Mouse (Mus musculus): ENCODE measurements around the gene Lsm10. TPM values are rescaled to one million over a fixed set of nuclear protein-coding genes. Genes with fewer than 3 reads are reported as not detected.
"Not testable (repeated sequence)": the region's sequence is repeated elsewhere in the genome, so short reads cannot be mapped to it uniquely, and the experiment has no call there.

Lsm10 gene
- polyA plus RNA-seq, 1 experiment from 2014 or later = 55.9 TPM

GRCm38 (mm10) chr4:126095622-126096430 lies 597 bp upstream of the Lsm10 start:
- not testable (repeated sequence) for DNase-seq (ENCODE audit: low spot score)

DNA sequence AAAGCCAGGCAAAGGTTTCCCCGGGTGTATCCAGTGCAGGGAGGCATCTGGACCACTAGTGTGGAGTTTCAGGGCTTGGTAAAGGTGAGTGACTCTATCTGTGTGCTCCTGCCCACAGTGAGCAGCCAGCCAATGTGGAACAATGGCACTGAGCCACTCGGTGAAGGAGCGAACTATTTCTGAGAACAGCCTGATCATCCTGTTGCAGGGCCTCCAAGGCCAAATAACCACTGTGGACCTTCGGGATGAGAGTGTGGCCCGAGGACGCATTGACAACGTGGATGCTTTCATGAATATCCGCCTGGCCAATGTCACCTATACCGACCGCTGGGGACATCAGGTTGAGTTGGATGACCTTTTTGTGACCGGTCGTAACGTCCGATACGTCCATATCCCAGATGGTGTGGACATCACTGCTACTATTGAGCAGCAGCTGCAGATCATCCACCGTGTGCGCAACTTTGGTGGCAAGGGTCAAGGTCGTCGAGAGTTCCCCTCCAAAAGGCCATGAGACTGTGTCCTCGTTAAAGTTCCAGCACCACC lies 1.4 kb downstream of the Lsm10 start:
- DNase-seq (ENCODE audit: low spot score) = no peak

DNA sequence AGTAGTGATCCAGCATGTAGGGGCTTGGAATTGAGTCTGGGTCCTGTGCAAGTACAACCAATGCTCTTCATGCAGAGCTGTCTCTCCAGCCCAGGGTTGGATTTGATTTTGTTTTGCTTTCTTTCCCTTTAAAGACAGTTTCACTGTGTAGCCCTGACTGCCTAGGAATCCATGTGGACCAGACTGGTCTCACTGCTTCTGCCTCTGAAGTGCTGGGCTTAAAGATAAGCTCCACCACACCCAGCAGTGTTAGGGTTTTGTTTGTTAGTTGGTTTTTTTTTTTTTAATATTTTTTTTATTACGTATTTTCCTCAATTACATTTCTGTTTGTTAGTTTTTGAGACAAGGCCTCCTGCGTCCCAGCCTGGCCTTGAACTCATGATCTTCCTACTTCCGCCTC lies 2.9 kb downstream of the Lsm10 start:
- no peak for DNase-seq (ENCODE audit: low spot score)

DNA sequence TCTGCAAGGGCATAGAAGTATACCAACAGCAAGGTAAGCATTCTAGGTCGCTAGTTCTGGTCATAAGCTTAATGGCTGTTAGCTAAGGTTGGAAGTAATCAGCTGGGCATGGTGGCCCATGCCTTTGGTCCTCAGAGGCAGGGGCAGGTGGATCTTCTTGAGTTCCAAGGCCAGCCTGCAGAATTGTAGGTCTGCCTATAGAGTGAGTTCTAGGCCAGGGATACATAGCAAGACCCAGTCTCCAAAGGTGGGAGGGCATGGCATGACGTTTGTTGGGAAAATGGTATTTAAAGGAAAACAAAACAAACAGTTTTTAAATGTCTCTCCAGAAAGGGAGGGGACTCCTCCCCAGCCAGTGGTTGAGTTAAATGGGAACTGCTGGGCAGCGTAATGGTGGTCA lies 4.3 kb downstream of the Lsm10 start:
- DNase-seq (ENCODE audit: low spot score) = no peak

DNA sequence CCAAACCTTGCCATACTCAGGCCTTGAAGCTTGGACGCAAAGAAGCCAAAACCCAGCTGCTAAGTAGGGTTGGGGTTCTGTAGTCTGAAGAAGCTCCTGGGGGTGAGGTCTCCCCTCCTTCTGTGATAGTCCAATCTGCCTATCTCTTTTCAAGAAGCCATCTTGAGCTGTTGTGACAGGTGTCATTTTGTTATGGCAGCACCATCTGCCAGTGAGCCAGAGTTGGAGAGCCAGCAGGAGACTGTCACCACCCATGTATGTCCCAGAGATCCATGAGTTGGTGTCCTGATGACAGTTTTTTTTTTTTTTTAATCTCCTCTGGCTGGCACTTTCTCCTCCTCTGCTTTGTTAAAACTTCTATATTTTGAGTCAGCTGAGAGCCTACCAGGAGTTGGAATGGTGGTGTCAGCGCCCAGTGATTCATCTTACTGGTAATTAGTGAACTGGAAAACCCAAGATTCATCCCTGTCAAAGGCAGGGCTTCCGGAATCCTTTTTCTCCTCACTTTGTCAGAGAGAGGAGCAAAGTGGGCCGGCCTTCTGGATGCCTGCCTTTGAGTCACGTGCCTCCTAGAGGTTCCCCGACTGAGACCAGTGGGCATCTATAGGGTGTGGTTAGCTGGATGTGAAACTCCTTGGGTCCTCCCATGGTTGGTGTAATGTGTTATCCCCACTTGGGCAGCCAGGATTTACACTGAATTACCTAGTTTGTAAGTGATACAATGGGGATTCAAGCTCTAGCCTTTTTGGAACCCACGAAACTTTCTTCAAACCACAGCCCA lies 5.8 kb downstream of the Lsm10 start:
- no peak for DNase-seq (ENCODE audit: low spot score)

DNA sequence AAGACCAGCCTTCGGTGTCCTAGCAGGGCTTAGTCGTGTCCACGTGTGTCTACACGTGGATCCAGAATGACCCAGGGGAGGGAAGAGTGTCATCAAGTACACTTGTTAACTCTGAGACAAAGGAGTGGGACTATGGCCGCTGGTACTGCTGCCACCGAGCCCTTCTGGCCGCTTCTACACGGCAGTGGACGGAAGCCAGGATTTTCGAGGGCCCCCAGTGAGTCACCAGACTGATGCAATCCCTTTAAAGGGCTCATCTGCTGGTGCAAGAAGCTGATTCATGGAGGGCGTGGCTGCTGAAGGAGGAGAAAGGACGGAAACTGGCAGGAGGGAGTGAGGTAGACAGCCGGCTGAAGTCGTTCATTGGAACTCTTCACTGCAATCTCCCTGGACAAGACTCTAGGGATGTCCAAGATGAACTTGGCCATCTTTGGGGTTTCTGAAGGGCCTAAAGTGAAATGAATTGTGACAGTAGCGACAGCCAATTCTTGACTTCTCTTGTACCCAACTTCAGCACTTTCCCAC lies 6.7 kb downstream of the Lsm10 start:
- DNase-seq (ENCODE audit: low spot score) = peak; percentile 70

- peak; percentile 98 for DNase-seq (ENCODE audit: low spot score)
Measured at GRCm38 (mm10) chr4:126103590-126104068, 7.2 kb downstream of the Lsm10 start, which contains the start of gene Stk40. TSS of gene Stk40 (plus strand) at chr4:126103957.

DNA sequence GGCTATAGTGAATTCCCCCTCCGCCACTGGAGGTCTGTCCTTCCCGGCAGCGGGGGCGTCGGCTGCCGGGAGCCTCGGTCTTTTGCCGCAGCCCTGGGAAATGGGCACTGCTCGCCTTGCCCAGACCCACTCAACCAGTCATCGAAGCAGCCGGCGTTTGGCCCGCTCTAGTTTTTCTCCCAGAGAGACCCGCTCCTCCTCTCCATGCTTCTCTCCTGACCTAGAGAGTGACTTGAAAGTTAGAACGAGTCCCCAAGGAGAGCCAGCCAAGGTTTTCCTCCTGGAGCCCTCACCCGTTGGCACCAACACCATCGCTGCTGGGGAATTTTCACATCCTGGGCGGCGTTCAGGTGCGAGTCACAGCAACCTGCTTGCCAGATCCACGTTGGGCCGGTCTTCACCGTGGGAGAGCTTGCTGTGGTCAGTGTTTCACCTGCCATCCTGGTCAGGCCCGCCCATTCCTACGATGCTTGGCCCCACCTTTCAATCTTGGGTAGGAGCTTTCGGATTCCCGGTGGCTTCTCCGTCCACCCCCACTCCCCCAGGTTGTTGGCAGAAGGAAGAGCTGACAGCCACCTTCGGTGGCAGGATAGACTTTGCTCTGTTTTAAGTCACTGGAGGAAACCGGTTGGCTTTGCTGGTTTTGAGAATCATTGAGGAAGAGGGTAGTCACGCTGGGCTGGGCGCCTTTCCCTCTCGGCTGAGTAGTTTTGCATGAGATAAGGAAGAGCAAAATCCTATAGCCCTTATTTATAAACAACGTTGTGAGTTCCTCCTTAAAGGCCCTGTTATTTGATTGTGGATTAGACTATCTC lies 8.0 kb downstream of the Lsm10 start:
- DNase-seq (ENCODE audit: low spot score) = no peak

DNA sequence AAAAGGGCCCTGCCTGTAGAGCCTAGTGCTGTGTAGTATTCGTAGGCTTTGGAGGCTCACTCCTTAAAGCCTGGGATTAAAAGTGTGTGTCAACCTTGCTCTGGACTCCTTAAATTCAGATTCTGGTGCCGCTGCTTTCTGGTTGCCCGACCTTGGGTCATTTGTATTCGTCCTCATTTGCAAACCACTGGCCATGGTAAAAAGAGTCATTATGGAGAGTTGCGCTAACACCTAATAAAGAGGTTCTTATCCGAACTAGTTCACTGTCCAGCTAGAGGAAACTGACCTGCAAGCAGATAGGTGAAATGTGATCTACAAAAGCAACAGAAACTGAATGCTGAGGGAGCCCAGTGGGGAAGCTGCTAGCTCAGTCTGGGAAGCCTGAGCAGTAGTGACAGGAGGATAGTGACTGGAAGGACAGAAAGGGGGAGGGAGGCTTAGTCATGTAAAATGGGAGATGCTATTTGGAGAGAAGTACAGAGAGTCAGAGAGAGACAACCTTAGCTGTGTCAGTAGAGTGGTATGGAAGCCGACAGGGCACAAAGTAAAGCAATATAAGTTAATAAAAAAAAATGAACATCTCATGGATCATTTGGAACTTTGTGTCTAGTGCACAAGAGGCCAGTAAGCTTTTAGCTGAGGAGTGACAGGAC lies 8.8 kb downstream of the Lsm10 start:
- no peak for DNase-seq (ENCODE audit: low spot score)

DNA sequence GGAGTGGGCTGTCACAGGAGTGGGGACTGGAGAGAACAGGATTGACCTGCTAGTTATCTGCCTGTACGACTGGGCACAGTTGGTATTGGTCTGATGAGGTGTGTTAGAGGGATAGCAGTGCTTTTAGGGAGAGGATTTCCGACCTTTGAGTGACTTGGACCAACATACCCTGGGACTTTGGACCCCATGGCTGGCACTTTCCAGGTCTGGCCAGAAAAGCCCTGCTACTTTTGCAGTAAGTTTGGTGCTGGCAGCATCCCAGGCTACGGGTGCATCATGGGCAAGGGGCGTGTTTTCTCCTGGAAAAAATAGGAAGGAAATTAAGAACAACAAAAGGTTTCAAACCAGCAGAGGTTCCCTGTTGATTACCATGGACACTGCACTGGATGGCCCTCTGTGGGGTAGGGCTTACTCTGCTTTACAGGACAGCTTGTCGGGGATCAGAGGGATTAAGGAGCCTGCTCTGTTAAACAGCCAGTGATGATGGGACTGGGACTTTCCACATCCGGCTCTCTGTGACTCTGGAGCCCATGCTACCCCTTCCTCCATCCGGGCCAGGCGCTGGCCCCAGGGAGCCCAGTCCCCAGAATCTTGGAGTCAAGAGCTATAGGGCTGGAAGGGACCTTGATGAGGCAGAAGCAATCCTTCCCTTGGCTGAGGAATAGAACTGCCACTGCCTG lies 11.8 kb downstream of the Lsm10 start:
- DNase-seq (ENCODE audit: low spot score) = no peak

DNA sequence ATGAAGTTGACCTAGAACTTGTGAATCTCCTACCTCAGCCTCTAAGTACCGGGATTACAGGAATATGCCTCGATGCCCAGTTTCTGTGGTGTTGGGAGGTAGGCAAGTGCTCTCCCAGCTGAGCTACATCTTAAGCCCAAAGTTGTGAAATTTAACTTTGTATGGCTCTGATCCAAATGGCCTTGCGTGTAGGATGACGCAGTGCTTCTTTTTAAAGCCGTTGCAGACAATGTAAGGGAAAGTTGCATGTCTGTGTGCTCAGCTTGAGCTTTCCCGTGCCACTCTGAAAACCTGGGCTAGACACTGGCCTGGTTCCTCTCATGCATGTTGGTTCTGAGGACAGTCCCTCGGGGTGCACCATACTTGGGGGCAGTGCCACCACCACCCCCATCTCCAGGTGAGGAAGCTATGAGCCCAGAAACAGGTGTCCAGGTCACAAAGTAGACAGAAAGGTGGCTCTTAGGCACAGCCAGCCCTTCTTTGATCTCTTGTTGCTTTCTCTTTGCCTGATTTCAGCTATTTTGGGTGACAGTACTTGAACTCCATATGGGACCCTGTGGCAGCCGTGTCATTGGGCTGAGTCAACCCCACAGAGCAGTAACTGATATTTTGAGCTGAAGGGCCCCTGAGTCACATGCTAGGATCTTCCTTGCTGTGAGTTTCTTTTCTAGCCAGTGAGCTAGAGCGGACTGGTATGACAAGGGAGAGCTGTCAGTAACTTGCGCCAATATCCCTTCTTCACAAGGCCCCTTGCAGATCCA lies 13.4 kb downstream of the Lsm10 start:
- no peak for DNase-seq (ENCODE audit: low spot score)

DNA sequence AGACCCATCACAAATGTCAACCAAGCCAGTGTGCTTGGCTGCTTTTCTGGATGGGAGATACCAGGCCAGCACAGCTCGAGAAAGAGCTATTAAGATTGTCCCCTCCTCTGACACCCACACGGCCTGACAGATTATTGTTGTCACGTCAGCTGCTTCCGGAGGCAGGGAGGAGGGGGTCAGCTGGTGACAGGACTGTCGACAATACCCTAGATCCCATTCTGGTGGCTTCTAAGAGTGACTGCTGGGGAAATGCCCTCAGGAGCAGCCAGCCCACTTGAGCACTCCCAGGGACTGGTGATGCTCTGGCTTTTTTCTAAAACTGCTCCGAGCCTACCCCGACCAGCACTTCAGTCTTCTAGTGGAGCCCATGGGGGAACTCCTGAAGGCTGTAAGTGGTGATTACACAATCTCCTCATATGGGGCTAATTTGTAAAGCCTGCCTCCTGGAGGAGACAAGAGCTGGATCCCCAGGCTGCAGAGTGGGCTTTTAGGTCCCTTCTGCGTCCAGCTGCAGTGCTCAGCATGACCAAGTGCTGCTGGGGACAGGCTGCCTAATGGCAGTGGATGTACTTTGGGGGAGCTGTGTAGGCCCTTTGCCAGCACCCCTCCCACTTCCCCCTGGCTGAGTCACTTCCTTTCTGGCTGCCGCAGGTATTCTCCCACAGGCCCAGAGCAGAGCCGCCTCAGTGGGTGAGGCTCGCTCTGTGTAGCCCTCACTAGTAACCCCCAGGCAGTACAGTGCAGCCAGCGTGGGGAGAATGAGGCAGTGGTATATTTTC lies 14.1 kb downstream of the Lsm10 start:
- DNase-seq (ENCODE audit: low spot score) = peak; percentile 81

GRCm38 (mm10) chr4:126111153-126111549 lies 14.7 kb downstream of the Lsm10 start:
- no peak for DNase-seq (ENCODE audit: low spot score)

DNA sequence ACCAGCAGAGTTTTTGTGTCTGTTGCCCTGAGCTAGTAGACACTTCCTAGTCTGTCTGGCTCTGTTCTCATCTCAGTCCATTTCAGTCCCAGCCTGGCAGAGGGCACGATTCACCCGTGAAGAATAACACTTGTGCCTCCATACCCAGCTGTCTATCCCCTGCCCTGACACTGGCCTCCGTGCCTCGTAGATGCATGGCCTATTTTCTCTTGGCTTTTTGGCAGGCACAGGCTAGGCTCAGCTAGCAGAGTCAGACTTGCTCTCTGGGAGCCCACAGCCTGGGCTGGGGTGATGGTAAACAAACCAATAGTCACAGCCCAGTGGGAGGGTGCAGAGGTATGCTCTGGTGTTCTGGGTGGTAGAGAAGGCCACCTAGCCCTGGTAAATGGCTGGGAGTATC lies 16.8 kb downstream of the Lsm10 start:
- no peak for DNase-seq (ENCODE audit: low spot score)

DNA sequence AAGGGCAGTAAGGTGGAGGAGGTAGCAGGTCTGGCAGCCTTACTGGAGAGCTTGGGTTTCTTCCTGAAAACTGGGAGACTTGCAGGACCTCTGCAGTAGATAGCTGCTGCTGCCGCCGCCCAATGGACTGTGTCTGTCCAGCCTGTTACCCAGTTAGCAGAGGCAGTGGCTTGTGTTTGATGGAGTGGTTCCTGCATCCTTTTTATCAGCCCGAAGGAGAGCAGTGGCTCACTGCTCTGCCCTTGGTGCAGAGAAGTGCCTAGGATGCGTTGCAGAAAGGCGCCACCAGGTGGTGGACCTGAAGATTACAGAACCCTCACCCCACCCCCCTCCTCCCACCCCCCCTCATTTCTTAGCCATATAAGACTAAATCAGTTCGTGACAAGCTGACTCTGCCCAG lies 17.5 kb downstream of the Lsm10 start:
- peak; percentile 77 for DNase-seq (ENCODE audit: low spot score)

DNA sequence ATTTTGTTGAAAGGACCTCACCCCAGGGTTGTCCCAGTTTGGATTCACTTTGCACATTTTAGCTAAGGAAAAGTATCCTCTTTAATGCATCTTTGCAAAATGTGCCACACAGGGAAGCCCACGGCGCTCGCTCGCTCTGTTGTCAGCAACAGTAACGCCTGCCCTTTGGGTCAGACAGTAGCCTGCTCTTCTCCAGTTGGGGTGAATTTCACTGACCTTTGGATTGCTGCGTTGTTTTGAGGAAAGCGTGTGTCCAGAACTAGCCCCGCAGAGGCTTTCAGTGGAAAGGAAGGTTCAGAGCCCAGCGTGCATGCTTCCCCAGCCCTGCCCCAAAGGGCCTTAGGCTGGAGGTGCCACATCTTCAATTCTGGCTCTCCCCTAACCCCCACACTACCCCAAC lies 19.0 kb downstream of the Lsm10 start:
- DNase-seq (ENCODE audit: low spot score) = no peak

DNA sequence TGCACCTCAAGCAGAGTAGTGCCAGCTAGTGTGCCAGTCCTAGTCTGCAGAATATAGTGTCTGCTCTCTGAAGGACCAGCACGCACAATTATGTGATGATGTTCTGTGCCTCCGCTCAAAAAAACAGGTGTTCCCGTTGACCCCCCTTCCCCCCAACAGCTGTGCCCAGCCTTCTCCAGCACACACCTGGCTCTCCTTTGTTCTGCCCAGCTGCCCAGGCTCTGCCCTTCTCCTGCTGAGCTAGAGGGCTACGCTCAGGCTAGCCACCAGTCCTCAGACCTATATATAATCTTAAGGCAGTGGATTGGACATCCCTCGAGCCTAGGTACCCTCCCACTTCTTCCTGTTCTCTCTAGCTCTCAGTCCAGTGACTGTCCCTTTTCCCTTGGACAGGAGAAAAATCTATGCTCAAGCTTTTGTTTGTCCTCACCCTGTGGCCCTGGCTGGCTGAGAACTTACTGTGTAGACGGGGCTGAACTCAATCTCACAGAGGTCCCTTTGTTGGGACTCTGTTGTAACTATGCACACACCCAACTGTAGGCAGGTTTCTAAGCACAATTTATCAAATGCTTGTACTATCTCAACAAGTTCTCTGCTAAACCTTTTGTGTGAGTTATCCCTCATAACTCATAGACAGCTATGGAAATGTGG lies 19.6 kb downstream of the Lsm10 start:
- no peak for DNase-seq (ENCODE audit: low spot score)

DNA sequence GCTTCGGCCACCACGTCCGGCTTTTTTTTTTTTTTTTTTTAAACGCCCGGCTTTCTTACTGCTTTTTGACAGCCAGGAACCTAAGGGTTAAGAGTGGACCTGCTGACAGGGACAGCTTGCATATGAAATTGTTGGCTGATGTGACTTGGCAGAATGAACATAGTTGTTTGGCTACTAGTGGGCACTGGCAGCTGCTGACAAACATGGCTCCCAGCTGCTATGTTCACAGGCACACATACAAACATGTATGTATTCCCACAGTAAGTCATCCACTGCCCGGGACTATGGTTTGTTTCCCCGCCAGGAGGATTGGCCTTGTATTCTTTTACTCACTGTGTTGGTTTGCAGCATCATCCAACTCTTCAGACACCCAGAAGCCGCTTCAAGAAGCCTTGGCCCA lies 20.7 kb downstream of the Lsm10 start:
- DNase-seq (ENCODE audit: low spot score) = no peak
